Mouse (Mus musculus): Measurements from ENCODE around the gene Apoo. TPM values are rescaled to one million over a fixed set of nuclear protein-coding genes. Genes with fewer than 3 reads are reported as not detected.
"Not testable (repeated sequence)": the region's sequence is repeated elsewhere in the genome, so short reads cannot be mapped to it uniquely, and the experiment has no call there.

Apoo gene
- 100 to 1,000 TPM; 150 to 193 TPM for total RNA-seq (2021)
- long read RNA-seq, experiment 1, transcript Apoo-204 (9 exons, 784 nt): major isoform, 207 of 294 reads
- long read RNA-seq, experiment 1, transcript Apoo-202 (9 exons, 1,032 nt): minor isoform, 9 of 294 reads
- long read RNA-seq, experiment 1, partial matches to known transcripts: 64 of 294 reads
- long read RNA-seq, experiment 1, other reads (novel, unspliced or antisense): 12 of 294 reads
- long read RNA-seq, experiment 2, transcript Apoo-204 (9 exons, 784 nt): major isoform, 124 of 175 reads
- long read RNA-seq, experiment 2, transcript Apoo-202 (9 exons, 1,032 nt): minor isoform, 8 of 175 reads
- long read RNA-seq, experiment 2, partial matches to known transcripts: 35 of 175 reads
- long read RNA-seq, experiment 2, other reads (novel, unspliced or antisense): 6 of 175 reads

GRCm38 (mm10) chrX:94366670-94367241 lies at the start of gene Apoo, which contains the start of gene Fam90a1b:
Gene Apoo (plus strand): TSS chrX:94367117.
Gene Fam90a1b (minus strand): TSS chrX:94366777.
- DNase-seq: peak; percentile 96

GRCm38 (mm10) chrX:94321036-94321902 lies 45.6 kb upstream of the Apoo start:
- no peak for DNase-seq

- not testable (repeated sequence) for DNase-seq
Observed at GRCm38 (mm10) chrX:94343638-94344037, 23.3 kb upstream of the Apoo start.

GRCm38 (mm10) chrX:94365381-94365925 lies 1.5 kb upstream of the Apoo start:
- DNase-seq: no peak

GRCm38 (mm10) chrX:94366029-94366428 lies 888 bp upstream of the Apoo start:
- no peak for DNase-seq

GRCm38 (mm10) chrX:94367248-94367647 lies 331 bp downstream of the Apoo start:
- DNase-seq: peak; percentile 28

GRCm38 (mm10) chrX:94378734-94379133 lies 11.8 kb downstream of the Apoo start:
- DNase-seq: no peak

- DNase-seq: no peak
Observed at GRCm38 (mm10) chrX:94408975-94409374, 42.1 kb downstream of the Apoo start.

- no peak for DNase-seq
Observed at GRCm38 (mm10) chrX:94420210-94420609, 53.3 kb downstream of the Apoo start.

- no peak for DNase-seq
Observed at GRCm38 (mm10) chrX:94431548-94432375, 64.8 kb downstream of the Apoo start.

- DNase-seq: not testable (repeated sequence)
Observed at GRCm38 (mm10) chrX:94445427-94445826, 78.5 kb downstream of the Apoo start.

GRCm38 (mm10) chrX:94446021-94446420 lies 79.1 kb downstream of the Apoo start:
- DNase-seq: not testable (repeated sequence)

GRCm38 (mm10) chrX:94450047-94450881 lies 83.3 kb downstream of the Apoo start:
- DNase-seq: not testable (repeated sequence)

GRCm38 (mm10) chrX:94459346-94459745 lies 92.4 kb downstream of the Apoo start:
- DNase-seq: peak; percentile 34

- DNase-seq: not testable (repeated sequence)
Observed at GRCm38 (mm10) chrX:94461513-94461912, 94.6 kb downstream of the Apoo start.

- DNase-seq: not testable (repeated sequence)
Observed at GRCm38 (mm10) chrX:94462604-94463429, 95.9 kb downstream of the Apoo start.
